Mouse (Mus musculus) hindbrain, embryonic 16.5 days (tissue): ENCODE data around the gene Cyp1a2. TPM values are rescaled to one million over a fixed set of nuclear protein-coding genes. Genes with fewer than 3 reads are reported as not detected.
A peak's percentile ranks its signal among the peaks of the same experiment; 100 is the strongest.

ENCODE experiments used
- ATAC-seq: fragments of 200-750 bp; cut with Nextera tagmentation; 2 replicates; pipeline ENCODE4 v1.8.0; 2017; ENCODE audit warnings: moderate TSS enrichment, moderate library complexity
- H3K27ac ChIP-seq: fragments of 300-500 bp; sonication (generic); 2 replicates; pipeline ENCODE4 v1.5.1; 2014; ENCODE audit warnings: low read depth, mild to moderate bottlenecking, control low read depth, low read length, moderate library complexity
- H3K27me3 ChIP-seq: fragments of 300-500 bp; sonication (generic); replicated peaks from 2 replicates; pipeline ENCODE4 v1.6.1; 2014; ENCODE audit warnings: low read length; ENCODE audit not compliant: control insufficient read depth, insufficient read depth
- H3K36me3 ChIP-seq: fragments of 300-500 bp; sonication (generic); 2 replicates; pipeline ENCODE4 v1.6.1; 2014; ENCODE audit warnings: mild to moderate bottlenecking, low read length, moderate library complexity, mixed read lengths; ENCODE audit not compliant: control insufficient read depth, insufficient read depth
- H3K4me1 ChIP-seq: fragments of 300-500 bp; sonication (generic); 2 replicates; pipeline ENCODE4 v1.6.1; 2014; ENCODE audit warnings: low read depth, low read length; ENCODE audit not compliant: control insufficient read depth, insufficient read depth
- H3K4me2 ChIP-seq: fragments of 300-500 bp; sonication (generic); 2 replicates; pipeline ENCODE4 v1.6.1; 2014; ENCODE audit warnings: mild to moderate bottlenecking, low read length, control low read depth, moderate library complexity
- H3K4me3 ChIP-seq: fragments of 300-500 bp; sonication (generic); 2 replicates; pipeline ENCODE4 v1.5.1; 2014; ENCODE audit warnings: mild to moderate bottlenecking, low read length, control low read depth, moderate library complexity
- H3K9ac ChIP-seq: fragments of 300-500 bp; sonication (generic); 2 replicates; pipeline ENCODE4 v1.6.1; 2014; ENCODE audit warnings: low read depth, mild to moderate bottlenecking, control low read depth, low read length, moderate library complexity
- H3K9me3 ChIP-seq: fragments of 300-500 bp; sonication (generic); 2 replicates; pipeline ENCODE4 v1.6.1; 2014; ENCODE audit warnings: mild to moderate bottlenecking, low read length, moderate library complexity; ENCODE audit not compliant: control insufficient read depth
- WGBS: fragments of 180-500 bp; shearing (Covaris S2); extraction: QIAGEN DNeasy Blood & Tissue Kit; methylation state at CpG from one replicate; pipeline ENCODE4 v1.1.7; 2014; 5-methylcytosine and 5-hydroxymethylcytosine counted together
- polyA plus RNA-seq: library from polyadenylated mRNA; unstranded; fragments of >200 nt; fragmentation: Nextera tagmentation; extraction: Ambion mirVana; gene quantifications from 2 replicates; pipeline ENCODE4 v1.2.1, GENCODE M21; 2015

The Cyp1a2 gene
- polyA plus RNA-seq, 1 experiment from 2014 or later, result not detected

- H3K4me3 ChIP-seq, result no peak overlapping the region
- H3K9me3 ChIP-seq, result no peaks in the 10 kb centered on the region
- no peak overlapping the region for H3K4me2 ChIP-seq
- ATAC-seq, result no peak
- H3K9ac ChIP-seq, result no peak overlapping the region
- H3K36me3 ChIP-seq, result no peaks in the 10 kb centered on the region
- peaks cover 7% of the 10 kb centered on the region for H3K4me1 ChIP-seq
- 85% methylated on average over 1 of the region's 1 CpGs for WGBS
- H3K27ac ChIP-seq, result no peak overlapping the region
- no peaks in the 10 kb centered on the region for H3K27me3 ChIP-seq
These were observed 28.5 kb downstream of the Cyp1a2 start for GRCm38 (mm10) chr9:57654966-57655365.

- Histone ChIP-seq H3K36me3 (no peaks in the 10 kb centered on the region), H3K9me3 (no peaks in the 10 kb centered on the region), H3K4me2 (no peak within 1 kb of the TSS), H3K27ac (no peak within 1 kb of the TSS), H3K9ac (no peak within 1 kb of the TSS), H3K4me3 (no peak within 1 kb of the TSS), H3K4me1 (peaks cover 7% of the 10 kb centered on the region), H3K27me3 (no peaks in the 10 kb centered on the region)
- no peak for ATAC-seq
- WGBS, result 54% methylated on average over 5 of the region's 5 CpGs
These were observed 30.2 kb downstream of the Cyp1a2 start, which contains the start of gene Csk for GRCm38 (mm10) chr9:57653283-57653682. TSS of gene Csk (minus strand) at chr9:57653631.

GRCm38 (mm10) chr9:57652855-57653254 is 30.6 kb downstream of the Cyp1a2 start:
- WGBS, result 14% methylated on average over 3 of the region's 3 CpGs
- no peak overlapping the region for H3K4me3 ChIP-seq

GRCm38 (mm10) chr9:57652351-57652750 is 31.2 kb downstream of the Cyp1a2 start:
- Histone ChIP-seq H3K27me3 (no peaks in the 10 kb centered on the region), H3K27ac (no peak overlapping the region), H3K4me1 (peaks cover 7% of the 10 kb centered on the region), H3K9me3 (no peaks in the 10 kb centered on the region), H3K36me3 (no peaks in the 10 kb centered on the region), H3K4me2 (no peak overlapping the region), H3K9ac (no peak overlapping the region), H3K4me3 (no peak overlapping the region)
- 68% methylated on average over 9 of the region's 9 CpGs for WGBS
- no peak for ATAC-seq

More at GRCm38 (mm10) chr9:57652855-57653254, 30.6 kb downstream of the Cyp1a2 start:
- Histone ChIP-seq H3K9me3 (no peaks in the 10 kb centered on the region), H3K27ac (no peak overlapping the region), H3K36me3 (no peaks in the 10 kb centered on the region), H3K9ac (no peak overlapping the region), H3K4me1 (peaks cover 7% of the 10 kb centered on the region), H3K4me2 (no peak overlapping the region), H3K27me3 (no peaks in the 10 kb centered on the region)
- no peak for ATAC-seq

- Histone ChIP-seq H3K4me3 (no peak overlapping the region), H3K36me3 (no peaks in the 10 kb centered on the region), H3K27ac (no peak overlapping the region; the same call in 1 of the 2 replicates), H3K9me3 (no peaks in the 10 kb centered on the region), H3K4me1 (peaks cover 6% of the 10 kb centered on the region), H3K9ac (no peak overlapping the region), H3K27me3 (no peaks in the 10 kb centered on the region), H3K4me2 (no peak overlapping the region; the same call in 1 of the 2 replicates)
- 28% methylated on average over 6 of the region's 6 CpGs for WGBS
- peak; percentile 46 for ATAC-seq
These were observed 32.7 kb downstream of the Cyp1a2 start for GRCm38 (mm10) chr9:57650786-57651311.

GRCm38 (mm10) chr9:57650130-57650785 is 33.2 kb downstream of the Cyp1a2 start:
- Histone ChIP-seq H3K4me1 (peaks cover 3% of the 10 kb centered on the region; the same call in 1 of the 2 replicates), H3K36me3 (no peaks in the 10 kb centered on the region), H3K9ac (no peak overlapping the region), H3K27me3 (no peaks in the 10 kb centered on the region), H3K4me3 (no peak overlapping the region), H3K9me3 (no peaks in the 10 kb centered on the region), H3K4me2 (no peak overlapping the region), H3K27ac (no peak overlapping the region; the same call in 1 of the 2 replicates)
- WGBS, result 92% methylated on average over 6 of the region's 6 CpGs
- no peak; the same call in 1 of the 2 replicates for ATAC-seq

GRCm38 (mm10) chr9:57647286-57648108 is 36.0 kb downstream of the Cyp1a2 start:
- H3K9me3 ChIP-seq, result no peaks in the 10 kb centered on the region
- H3K4me1 ChIP-seq, result peaks cover 23% of the 10 kb centered on the region
- no peak overlapping the region for H3K27ac ChIP-seq
- H3K27me3 ChIP-seq, result no peaks in the 10 kb centered on the region
- H3K4me2 ChIP-seq, result no peak overlapping the region
- WGBS, result 74% methylated on average over 4 of the region's 4 CpGs
- no peak overlapping the region for H3K4me3 ChIP-seq
- H3K36me3 ChIP-seq, result no peaks in the 10 kb centered on the region
- no peak for ATAC-seq
- no peak overlapping the region for H3K9ac ChIP-seq

GRCm38 (mm10) chr9:57646551-57647103 is 36.9 kb downstream of the Cyp1a2 start:
- H3K9me3 ChIP-seq, result no peaks in the 10 kb centered on the region
- no peaks in the 10 kb centered on the region for H3K36me3 ChIP-seq
- no peak overlapping the region for H3K4me3 ChIP-seq
- H3K27ac ChIP-seq, result no peak overlapping the region
- no peak for ATAC-seq
- H3K4me2 ChIP-seq, result no peak overlapping the region
- WGBS, result 70% methylated on average over 12 of the region's 12 CpGs
- H3K9ac ChIP-seq, result no peak overlapping the region
- H3K4me1 ChIP-seq, result peaks cover 32% of the 10 kb centered on the region
- no peaks in the 10 kb centered on the region for H3K27me3 ChIP-seq
